Mouse (Mus musculus): Measurements from ENCODE around the gene Slc51a.

GRCm38 (mm10) chr16:32437266-32437665, 50.4 kb downstream of the Slc51a start:
- TF ChIP-seq POLR2A (IDR thresholded peaks at IDR 0.05; ENCODE audit: insufficient read depth, low read depth, low read length), result no peak
- TF ChIP-seq CTCF (IDR thresholded peaks at IDR 0.05; ENCODE audit: insufficient read depth, low read depth, low read length), result no peak

Data from olfactory bulb, adult 2 months (tissue).